Mouse (Mus musculus): ENCODE data around the gene Olfr419.

DNA sequence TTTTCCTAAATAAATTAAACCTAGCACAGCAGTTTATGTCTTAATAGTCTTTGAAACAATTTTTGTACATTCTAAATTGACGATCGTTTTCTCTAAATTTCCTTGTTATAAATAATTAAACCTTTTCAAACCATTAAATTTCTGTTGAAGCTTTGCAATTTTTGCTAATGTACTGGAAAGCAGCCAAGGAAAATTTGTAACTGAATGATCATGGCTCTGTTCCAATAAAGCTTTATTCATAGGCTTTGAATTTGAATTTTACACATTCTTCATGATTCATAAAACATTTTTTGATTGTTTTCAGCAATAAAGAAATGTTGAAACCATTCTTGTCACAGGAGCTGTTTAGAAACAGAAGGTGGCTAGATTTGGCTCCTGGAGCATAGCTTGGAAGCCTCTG, 7.2 kb downstream of the Olfr419 start:
- no peak for TF ChIP-seq CTCF (IDR thresholded peaks at IDR 0.05; ENCODE audit: control insufficient read depth, insufficient read depth, insufficient replicate concordance, low read depth, low read length)
- TF ChIP-seq POLR2A (IDR thresholded peaks at IDR 0.05; ENCODE audit: control insufficient read depth, low read depth, low read length) = no peak
